Mouse (Mus musculus): Measurements from ENCODE around the gene Zfhx3. TPM values are rescaled to one million over a fixed set of nuclear protein-coding genes. Genes with fewer than 3 reads are reported as not detected.

Gene Zfhx3
- polyA plus RNA-seq, 1 experiment from 2014 or later = 27.5 TPM

DNA sequence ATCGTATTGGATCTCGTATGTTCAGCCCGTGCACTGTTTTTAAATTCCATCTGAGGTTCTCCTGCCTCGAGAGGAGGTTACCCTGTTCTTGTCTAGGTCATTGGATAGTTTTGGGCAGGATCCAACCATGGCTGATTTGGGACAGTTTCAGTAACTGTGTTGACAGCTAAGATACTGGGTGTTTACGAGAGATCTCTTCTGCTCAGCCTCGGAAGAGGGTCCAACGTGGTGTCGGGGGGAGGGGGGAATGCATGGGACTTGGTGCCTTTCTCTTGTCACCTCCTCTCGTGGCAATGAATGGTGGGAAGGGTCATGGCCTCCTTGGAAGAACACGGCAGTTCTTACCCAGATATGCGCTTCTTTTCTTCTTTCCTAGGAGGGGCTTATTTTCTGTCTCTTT lies 892.7 kb downstream of the Zfhx3 start:
- Histone ChIP-seq H3K36me3 (replicated peaks; ENCODE audit: control insufficient read depth, insufficient read depth, low read depth, low read length) (no peaks in the 10 kb centered on the region), H3K4me3 (ENCODE audit: low read depth, low read length) (no peak overlapping the region), H3K9me3 (replicated peaks; ENCODE audit: control insufficient read depth, low read length) (no peaks in the 10 kb centered on the region), H3K4me2 (ENCODE audit: low read depth, low read length) (no peak overlapping the region), H3K27me3 (ENCODE audit: control insufficient read depth, insufficient read depth, low read length) (no peaks in the 10 kb centered on the region), H3K9ac (replicated peaks; ENCODE audit: low read length) (no peak overlapping the region), H3K27ac (replicated peaks; ENCODE audit: low read depth, low read length) (no peak overlapping the region), H3K4me1 (ENCODE audit: control insufficient read depth, insufficient read depth, low read length) (no peaks in the 10 kb centered on the region; the same call in 1 of the 2 replicates)
- DNase-seq (ENCODE audit: low spot score) (no peak), ATAC-seq (replicated peaks; ENCODE audit: insufficient number of reproducible peaks, low FRiP score, low TSS enrichment, low read depth) (no peak)
- WGBS = 93% methylated on average over 11 of the region's 11 CpGs

- Histone ChIP-seq H3K4me3 (ENCODE audit: low read depth, low read length) (no peak overlapping the region), H3K4me1 (ENCODE audit: control insufficient read depth, insufficient read depth, low read length) (no peaks in the 10 kb centered on the region; the same call in 1 of the 2 replicates), H3K9me3 (replicated peaks; ENCODE audit: control insufficient read depth, low read length) (no peaks in the 10 kb centered on the region), H3K36me3 (replicated peaks; ENCODE audit: control insufficient read depth, insufficient read depth, low read depth, low read length) (no peaks in the 10 kb centered on the region), H3K27me3 (ENCODE audit: control insufficient read depth, insufficient read depth, low read length) (no peaks in the 10 kb centered on the region), H3K9ac (replicated peaks; ENCODE audit: low read length) (no peak overlapping the region), H3K4me2 (ENCODE audit: low read depth, low read length) (no peak overlapping the region), H3K27ac (replicated peaks; ENCODE audit: low read depth, low read length) (no peak overlapping the region)
- ATAC-seq (replicated peaks; ENCODE audit: insufficient number of reproducible peaks, low FRiP score, low TSS enrichment, low read depth) (no peak), DNase-seq (ENCODE audit: low spot score) (no peak)
- 23% methylated on average over 10 of the region's 10 CpGs for WGBS
These were observed 895.3 kb downstream of the Zfhx3 start for GRCm38 (mm10) chr8:108837788-108838187.

- no peak overlapping the region for H3K4me2 ChIP-seq (ENCODE audit: low read depth, low read length)
- H3K27ac ChIP-seq (replicated peaks; ENCODE audit: low read depth, low read length) = no peak overlapping the region
- no peaks in the 10 kb centered on the region for H3K9me3 ChIP-seq (replicated peaks; ENCODE audit: control insufficient read depth, low read length)
- no peaks in the 10 kb centered on the region; the same call in 1 of the 2 replicates for H3K4me1 ChIP-seq (ENCODE audit: control insufficient read depth, insufficient read depth, low read length)
- H3K27me3 ChIP-seq (ENCODE audit: control insufficient read depth, insufficient read depth, low read length) = no peaks in the 10 kb centered on the region
- H3K4me3 ChIP-seq (ENCODE audit: low read depth, low read length) = no peak overlapping the region
- no peaks in the 10 kb centered on the region for H3K36me3 ChIP-seq (replicated peaks; ENCODE audit: control insufficient read depth, insufficient read depth, low read depth, low read length)
- WGBS = 72% methylated on average over 6 of the region's 6 CpGs
- DNase-seq (ENCODE audit: low spot score) (no peak), ATAC-seq (replicated peaks; ENCODE audit: insufficient number of reproducible peaks, low FRiP score, low TSS enrichment, low read depth) (no peak)
- H3K9ac ChIP-seq (replicated peaks; ENCODE audit: low read length) = no peak overlapping the region
These were observed 896.3 kb downstream of the Zfhx3 start for GRCm38 (mm10) chr8:108838761-108839160.

GRCm38 (mm10) chr8:108842307-108842706 lies 899.9 kb downstream of the Zfhx3 start:
- no peaks in the 10 kb centered on the region; the same call in 1 of the 2 replicates for H3K4me1 ChIP-seq (ENCODE audit: control insufficient read depth, insufficient read depth, low read length)
- no peak overlapping the region for H3K4me3 ChIP-seq (ENCODE audit: low read depth, low read length)
- H3K9me3 ChIP-seq (replicated peaks; ENCODE audit: control insufficient read depth, low read length) = no peaks in the 10 kb centered on the region
- H3K9ac ChIP-seq (replicated peaks; ENCODE audit: low read length) = no peak overlapping the region
- ATAC-seq (replicated peaks; ENCODE audit: insufficient number of reproducible peaks, low FRiP score, low TSS enrichment, low read depth) (no peak), DNase-seq (ENCODE audit: low spot score) (no peak)
- H3K27ac ChIP-seq (replicated peaks; ENCODE audit: low read depth, low read length) = no peak overlapping the region
- H3K4me2 ChIP-seq (ENCODE audit: low read depth, low read length) = no peak overlapping the region
- H3K27me3 ChIP-seq (ENCODE audit: control insufficient read depth, insufficient read depth, low read length) = no peaks in the 10 kb centered on the region
- 79% methylated on average over 4 of the region's 5 CpGs for WGBS
- no peaks in the 10 kb centered on the region; the same call in 1 of the 2 replicates for H3K36me3 ChIP-seq (replicated peaks; ENCODE audit: control insufficient read depth, insufficient read depth, low read depth, low read length)

DNA sequence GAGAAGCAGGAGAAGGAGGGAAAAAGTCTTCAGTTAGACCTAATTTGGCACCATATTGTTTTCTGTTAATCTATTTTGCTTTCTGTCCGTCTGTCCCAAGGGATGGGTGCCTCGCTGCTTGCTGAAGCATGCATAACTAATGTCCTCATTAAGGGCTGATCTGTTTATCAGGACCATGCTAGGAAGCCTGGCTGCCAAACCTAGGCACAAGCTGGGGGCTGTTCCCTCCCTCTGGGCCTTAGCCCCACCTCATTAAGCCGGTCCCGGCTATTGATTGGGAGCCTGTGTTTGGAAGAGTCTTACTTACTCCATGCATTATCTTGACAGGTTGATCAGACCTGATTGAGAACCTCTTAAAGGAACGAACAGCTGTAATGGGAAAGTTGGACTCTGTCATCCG lies 903.7 kb downstream of the Zfhx3 start:
- DNase-seq (ENCODE audit: low spot score) (no peak), ATAC-seq (replicated peaks; ENCODE audit: insufficient number of reproducible peaks, low FRiP score, low TSS enrichment, low read depth) (no peak)
- Histone ChIP-seq H3K27ac (replicated peaks; ENCODE audit: low read depth, low read length) (no peak overlapping the region), H3K4me1 (ENCODE audit: control insufficient read depth, insufficient read depth, low read length) (no peaks in the 10 kb centered on the region), H3K27me3 (ENCODE audit: control insufficient read depth, insufficient read depth, low read length) (no peaks in the 10 kb centered on the region), H3K36me3 (replicated peaks; ENCODE audit: control insufficient read depth, insufficient read depth, low read depth, low read length) (no peaks in the 10 kb centered on the region; the same call in 1 of the 2 replicates), H3K9ac (replicated peaks; ENCODE audit: low read length) (no peak overlapping the region), H3K4me3 (ENCODE audit: low read depth, low read length) (no peak overlapping the region), H3K4me2 (ENCODE audit: low read depth, low read length) (no peak overlapping the region), H3K9me3 (replicated peaks; ENCODE audit: control insufficient read depth, low read length) (no peaks in the 10 kb centered on the region)
- 34% methylated on average over 6 of the region's 6 CpGs for WGBS

DNA sequence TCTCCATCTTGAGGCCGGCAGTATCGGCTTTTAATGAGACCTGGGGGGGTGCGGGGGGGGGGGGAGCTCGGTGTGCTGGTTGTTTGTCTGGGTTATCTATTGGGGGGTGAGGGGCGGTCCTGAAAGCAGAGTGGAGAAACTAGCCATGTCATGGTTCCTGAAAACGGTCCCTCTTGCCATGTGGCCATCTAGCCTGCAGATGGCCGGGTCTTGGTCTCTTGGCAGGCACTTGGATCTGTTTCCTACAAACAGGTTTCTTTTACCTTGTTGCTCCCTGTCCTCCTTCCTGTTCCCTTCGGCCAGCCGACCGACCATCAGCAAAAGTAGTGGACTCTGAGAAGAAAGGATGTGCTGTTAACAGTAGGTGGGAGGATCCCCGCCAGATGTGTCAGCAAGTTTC lies 904.4 kb downstream of the Zfhx3 start:
- Histone ChIP-seq H3K9me3 (replicated peaks; ENCODE audit: control insufficient read depth, low read length) (no peaks in the 10 kb centered on the region), H3K4me3 (ENCODE audit: low read depth, low read length) (no peak overlapping the region), H3K4me1 (ENCODE audit: control insufficient read depth, insufficient read depth, low read length) (no peaks in the 10 kb centered on the region), H3K9ac (replicated peaks; ENCODE audit: low read length) (no peak overlapping the region), H3K4me2 (ENCODE audit: low read depth, low read length) (no peak overlapping the region), H3K27me3 (ENCODE audit: control insufficient read depth, insufficient read depth, low read length) (no peaks in the 10 kb centered on the region), H3K27ac (replicated peaks; ENCODE audit: low read depth, low read length) (no peak overlapping the region), H3K36me3 (replicated peaks; ENCODE audit: control insufficient read depth, insufficient read depth, low read depth, low read length) (no peaks in the 10 kb centered on the region; the same call in 1 of the 2 replicates)
- WGBS = 58% methylated on average over 11 of the region's 11 CpGs
- ATAC-seq (replicated peaks; ENCODE audit: insufficient number of reproducible peaks, low FRiP score, low TSS enrichment, low read depth) (no peak), DNase-seq (ENCODE audit: low spot score) (no peak)

GRCm38 (mm10) chr8:108847356-108847755 lies 904.9 kb downstream of the Zfhx3 start:
- Histone ChIP-seq H3K27me3 (ENCODE audit: control insufficient read depth, insufficient read depth, low read length) (no peaks in the 10 kb centered on the region), H3K36me3 (replicated peaks; ENCODE audit: control insufficient read depth, insufficient read depth, low read depth, low read length) (no peaks in the 10 kb centered on the region; the same call in 1 of the 2 replicates), H3K4me1 (ENCODE audit: control insufficient read depth, insufficient read depth, low read length) (no peaks in the 10 kb centered on the region), H3K4me2 (ENCODE audit: low read depth, low read length) (no peak overlapping the region), H3K9me3 (replicated peaks; ENCODE audit: control insufficient read depth, low read length) (no peaks in the 10 kb centered on the region), H3K9ac (replicated peaks; ENCODE audit: low read length) (no peak overlapping the region), H3K4me3 (ENCODE audit: low read depth, low read length) (no peak overlapping the region), H3K27ac (replicated peaks; ENCODE audit: low read depth, low read length) (no peak overlapping the region)
- ATAC-seq (replicated peaks; ENCODE audit: insufficient number of reproducible peaks, low FRiP score, low TSS enrichment, low read depth) (no peak), DNase-seq (ENCODE audit: low spot score) (no peak)
- WGBS = 80% methylated on average over 2 of the region's 2 CpGs

- no peak overlapping the region for H3K4me3 ChIP-seq (ENCODE audit: low read depth, low read length)
- H3K9me3 ChIP-seq (replicated peaks; ENCODE audit: control insufficient read depth, low read length) = no peaks in the 10 kb centered on the region
- no peak overlapping the region for H3K4me2 ChIP-seq (ENCODE audit: low read depth, low read length)
- H3K27ac ChIP-seq (replicated peaks; ENCODE audit: low read depth, low read length) = no peak overlapping the region
- H3K4me1 ChIP-seq (ENCODE audit: control insufficient read depth, insufficient read depth, low read length) = no peaks in the 10 kb centered on the region
- no peaks in the 10 kb centered on the region; the same call in 1 of the 2 replicates for H3K36me3 ChIP-seq (replicated peaks; ENCODE audit: control insufficient read depth, insufficient read depth, low read depth, low read length)
- no peaks in the 10 kb centered on the region for H3K27me3 ChIP-seq (ENCODE audit: control insufficient read depth, insufficient read depth, low read length)
- no peak overlapping the region for H3K9ac ChIP-seq (replicated peaks; ENCODE audit: low read length)
- DNase-seq (ENCODE audit: low spot score) = no peak
- WGBS = 82% methylated on average over 3 of the region's 3 CpGs
- ATAC-seq (replicated peaks; ENCODE audit: insufficient number of reproducible peaks, low FRiP score, low TSS enrichment, low read depth) = no peak
These were observed 906.0 kb downstream of the Zfhx3 start for GRCm38 (mm10) chr8:108848484-108848883.

Data from embryonic facial prominence, embryonic 11.5 days (tissue).